Mouse (Mus musculus) thymus, postnatal 14 days (tissue): ENCODE measurements around the gene Camk2g.

ENCODE experiments used
- DNase-seq: peaks from one replicate; pipeline ENCODE4 v3.0.0; 2021

Gene Camk2g

GRCm38 (mm10) chr14:20806116-20806840, 12.4 kb upstream of the Camk2g start:
- no peak for DNase-seq

GRCm38 (mm10) chr14:20804964-20805672, 11.2 kb upstream of the Camk2g start:
- DNase-seq = no peak

GRCm38 (mm10) chr14:20804481-20804880, 10.6 kb upstream of the Camk2g start:
- no peak for DNase-seq

- DNase-seq = peak; percentile 75
Observed at GRCm38 (mm10) chr14:20803606-20803938, 9.7 kb upstream of the Camk2g start.

GRCm38 (mm10) chr14:20802926-20803605, 9.2 kb upstream of the Camk2g start:
- no peak for DNase-seq

GRCm38 (mm10) chr14:20798761-20799160, 4.9 kb upstream of the Camk2g start:
- DNase-seq = peak; percentile 94

DNA sequence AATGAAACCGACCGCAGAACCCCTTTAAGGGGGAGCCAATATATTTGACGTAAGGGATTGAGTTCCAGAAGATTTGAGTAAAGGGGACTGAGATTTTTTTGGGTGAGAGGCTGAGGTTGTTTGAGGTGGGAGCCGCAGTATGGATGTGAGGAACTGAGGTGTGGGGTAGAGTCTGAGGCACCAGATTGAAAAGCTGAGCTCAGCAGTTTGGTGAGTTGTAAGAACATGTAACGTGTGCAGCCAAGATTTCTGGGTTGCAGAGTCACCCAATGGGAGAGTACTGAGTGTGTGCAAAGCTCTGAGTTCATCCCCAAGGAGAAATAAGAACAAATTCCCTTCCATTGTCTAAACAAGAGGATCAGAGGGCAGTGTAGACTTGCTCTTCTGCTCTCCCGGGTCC, 4.4 kb upstream of the Camk2g start:
- no peak for DNase-seq

- no peak for DNase-seq
Observed at GRCm38 (mm10) chr14:20796643-20797042, 2.8 kb upstream of the Camk2g start.

DNA sequence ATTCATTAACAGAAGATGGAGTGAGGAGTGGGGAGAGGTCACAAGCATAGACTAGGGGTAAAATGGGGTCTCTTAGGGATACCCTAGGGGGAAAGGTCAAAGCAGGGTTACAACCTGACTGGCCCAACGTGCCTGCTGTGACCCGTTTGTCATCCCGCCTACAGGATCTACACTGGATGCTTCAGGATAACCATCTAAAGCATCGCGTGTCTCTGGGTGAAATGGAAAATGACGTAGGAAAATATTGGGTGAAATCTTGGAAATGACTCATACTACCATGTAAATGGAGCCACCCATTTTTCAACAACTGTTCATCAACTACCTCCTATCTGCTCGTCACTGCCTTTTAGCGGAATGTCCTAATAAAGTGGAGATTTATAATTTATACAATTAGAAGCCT, 2.3 kb upstream of the Camk2g start:
- DNase-seq = no peak

DNA sequence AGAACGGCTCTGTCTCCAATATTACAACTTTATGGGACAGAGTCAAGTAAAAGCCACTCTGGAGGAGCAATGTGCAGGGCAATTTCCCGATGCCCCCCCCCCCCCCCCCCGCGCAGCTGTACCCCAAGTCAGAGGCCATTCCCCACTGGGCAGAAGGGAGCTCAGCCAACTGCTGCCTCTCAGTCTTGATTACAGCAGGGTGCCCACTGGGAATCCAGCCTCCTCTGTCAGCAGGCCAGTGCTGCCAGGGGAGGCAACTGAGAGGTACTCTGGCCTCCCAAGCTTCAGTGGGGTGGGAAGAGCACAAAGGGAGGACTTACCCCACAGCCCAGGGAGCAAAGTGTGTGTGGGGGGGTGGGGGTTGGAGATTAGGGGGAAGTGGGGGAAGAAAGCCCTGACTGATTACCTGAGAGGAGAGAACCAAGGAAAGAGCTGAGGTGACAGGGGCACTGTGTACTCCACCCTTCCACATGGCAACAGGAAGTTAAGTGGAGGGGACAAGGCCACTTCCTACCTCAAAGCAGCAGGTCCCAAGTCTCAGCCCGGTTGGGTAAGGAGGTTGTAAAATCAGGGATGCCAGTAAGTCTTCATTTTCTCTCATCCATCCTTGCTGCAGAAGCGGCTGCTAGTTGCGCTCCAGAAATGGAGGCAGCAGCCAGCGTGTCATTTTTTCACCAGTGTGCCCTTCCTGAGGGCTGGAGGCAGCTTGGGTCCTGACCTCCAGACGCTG, 1.7 kb upstream of the Camk2g start:
- peak; percentile 24 for DNase-seq

- DNase-seq = no peak
Observed at GRCm38 (mm10) chr14:20794589-20794988, 701 bp upstream of the Camk2g start.

- DNase-seq = peak; percentile 68
Observed at GRCm38 (mm10) chr14:20792922-20793757, 748 bp downstream of the Camk2g start.

GRCm38 (mm10) chr14:20792243-20792921, 1.5 kb downstream of the Camk2g start:
- peak; percentile 45 for DNase-seq

DNA sequence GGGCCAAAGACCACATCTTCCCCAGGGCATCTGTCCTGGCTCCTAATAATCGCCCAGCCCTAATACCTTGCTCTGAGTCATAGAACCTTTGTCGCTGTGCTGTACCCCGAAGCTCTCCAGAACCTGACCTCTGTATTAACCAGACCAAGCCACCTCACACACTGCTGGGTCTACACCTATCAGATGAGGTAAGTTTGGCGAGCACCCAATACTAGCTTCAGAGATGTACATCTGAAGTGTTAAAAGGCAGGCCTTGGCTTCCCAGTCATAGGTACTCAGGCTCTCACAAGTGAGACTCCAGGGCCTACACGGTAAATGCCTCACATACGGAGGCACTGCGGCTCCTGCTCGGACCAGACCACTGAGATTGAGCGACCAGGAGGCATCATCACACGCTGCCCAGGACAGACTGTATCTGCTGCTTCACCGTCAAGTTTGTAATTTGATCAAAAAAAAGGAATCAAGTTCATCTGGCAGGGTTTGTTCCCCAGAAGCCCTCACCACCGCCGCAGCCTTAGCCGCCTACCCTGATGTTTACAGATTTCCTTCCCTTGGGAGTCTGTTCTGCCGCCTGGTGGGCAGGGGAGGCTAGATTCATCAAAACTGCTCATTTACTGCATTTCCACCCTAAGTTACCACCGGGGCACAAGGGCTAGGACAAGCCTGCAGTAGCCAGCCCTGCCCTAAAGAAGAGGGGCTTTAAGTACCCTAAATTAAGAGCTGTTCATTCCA, 2.2 kb downstream of the Camk2g start:
- peak; percentile 61 for DNase-seq

DNA sequence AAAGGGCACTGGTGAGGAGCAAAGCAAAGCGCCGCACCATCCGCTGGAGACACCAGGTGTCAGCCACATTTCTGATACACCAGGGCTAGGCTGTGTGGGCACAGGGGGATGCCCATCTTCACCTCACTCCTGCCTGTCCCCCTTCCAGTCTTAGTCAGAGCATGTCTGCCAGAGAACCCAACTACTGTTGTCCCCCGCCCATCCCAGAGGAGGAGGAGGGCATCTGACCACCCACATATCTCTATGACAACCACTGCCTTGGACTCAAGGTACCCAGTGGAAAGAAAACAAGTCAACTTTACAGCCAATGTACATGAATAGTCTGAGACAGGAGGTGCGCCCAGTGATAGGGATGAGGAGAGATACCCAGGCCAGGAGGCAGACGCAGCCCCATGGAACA, 2.9 kb downstream of the Camk2g start:
- DNase-seq = no peak

- DNase-seq = no peak
Observed at GRCm38 (mm10) chr14:20790445-20790844, 3.4 kb downstream of the Camk2g start.

GRCm38 (mm10) chr14:20789593-20789992, 4.3 kb downstream of the Camk2g start:
- DNase-seq = no peak

- DNase-seq = no peak
Observed at GRCm38 (mm10) chr14:20788151-20788550, 5.7 kb downstream of the Camk2g start.

GRCm38 (mm10) chr14:20786611-20787015, 7.3 kb downstream of the Camk2g start:
- DNase-seq = peak; percentile 39

DNA sequence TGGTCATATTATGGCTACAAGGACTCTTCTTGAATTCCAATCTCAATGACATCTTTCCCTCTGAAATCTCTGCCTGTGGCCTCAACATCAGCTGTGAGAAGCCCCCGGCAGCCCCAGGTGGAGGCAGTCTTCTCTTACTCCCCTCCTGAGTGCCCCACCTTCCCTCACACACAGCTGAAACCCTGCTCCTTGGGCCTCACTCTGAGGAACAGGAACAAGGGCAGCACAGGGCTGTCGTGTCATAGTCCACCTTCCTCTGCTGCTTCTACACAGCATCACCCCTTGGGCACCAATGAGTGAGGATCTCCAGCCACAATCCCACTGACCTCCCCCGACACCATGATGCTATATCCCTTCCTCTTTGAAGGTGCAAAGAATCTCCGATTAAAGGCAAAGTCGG, 7.9 kb downstream of the Camk2g start:
- DNase-seq = peak; percentile 57

DNA sequence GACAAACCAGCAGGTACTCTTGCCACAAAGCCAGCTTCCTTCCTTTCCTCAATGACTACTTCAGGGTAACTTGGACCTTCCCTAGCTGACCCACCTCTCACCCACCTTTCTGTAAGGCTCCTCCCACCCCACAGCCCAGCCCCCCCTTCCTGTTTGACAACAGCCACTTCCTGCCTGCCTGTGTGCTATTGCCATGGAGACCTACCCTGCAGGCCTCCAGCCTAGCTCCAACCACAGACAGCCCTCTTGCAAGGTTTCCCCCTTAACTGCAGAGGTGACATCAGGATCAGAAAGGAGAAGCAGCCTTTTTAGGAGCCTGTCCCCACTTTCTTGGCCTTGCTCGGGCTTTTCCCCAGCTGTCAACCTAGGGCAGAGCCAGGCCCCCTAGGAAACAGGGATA, 8.7 kb downstream of the Camk2g start:
- peak; percentile 84 for DNase-seq
